Mouse (Mus musculus) kidney, postnatal 0 days (tissue): ENCODE measurements around the gene Tyrobp. TPM values are rescaled to one million over a fixed set of nuclear protein-coding genes. Genes with fewer than 3 reads are reported as not detected.

Experiments
- ATAC-seq: fragments of 200-750 bp; cut with Nextera tagmentation; replicated peaks from 2 replicates; pipeline ENCODE4 v1.8.0; 2017; ENCODE audit warnings: low read depth, moderate number of reproducible peaks, moderate TSS enrichment, moderate library complexity; ENCODE audit not compliant: low FRiP score
- DNase-seq: peaks from one replicate; pipeline ENCODE4 v3.0.0-alpha.2; 2016; ENCODE audit warnings: low spot score
- H3K27ac ChIP-seq: fragments of 300-500 bp; sonication (generic); 2 replicates; pipeline ENCODE4 v1.5.1; 2014; ENCODE audit warnings: mild to moderate bottlenecking
- H3K27me3 ChIP-seq: fragments of 300-500 bp; sonication (generic); 2 replicates; pipeline ENCODE4 v1.6.1; 2014; ENCODE audit warnings: low read length, mixed read lengths; ENCODE audit not compliant: insufficient read depth
- H3K36me3 ChIP-seq: fragments of 300-500 bp; sonication (generic); 2 replicates; pipeline ENCODE4 v1.6.1; 2014; ENCODE audit warnings: low read length, mixed read lengths; ENCODE audit not compliant: insufficient read depth
- H3K4me1 ChIP-seq: fragments of 300-500 bp; sonication (generic); replicated peaks from 2 replicates; pipeline ENCODE4 v1.6.1; 2014; ENCODE audit warnings: antibody characterized with exemption, low read length, mixed read lengths; ENCODE audit not compliant: insufficient read depth
- H3K4me2 ChIP-seq: fragments of 300-500 bp; sonication (generic); 2 replicates; pipeline ENCODE4 v1.6.1; 2014; ENCODE audit warnings: mild to moderate bottlenecking, low read length, moderate library complexity, mixed read lengths
- H3K4me3 ChIP-seq: fragments of 300-500 bp; sonication (generic); replicated peaks from 2 replicates; pipeline ENCODE4 v1.5.1; 2014; ENCODE audit warnings: low read depth, low read length
- H3K9ac ChIP-seq: fragments of 300-500 bp; sonication (generic); 2 replicates; pipeline ENCODE4 v1.6.1; 2014; ENCODE audit warnings: low read depth, low read length
- H3K9me3 ChIP-seq: fragments of 300-500 bp; sonication (generic); replicated peaks from 2 replicates; pipeline ENCODE4 v1.6.1; 2016; ENCODE audit warnings: low read length, inconsistent platforms, mixed read lengths
- CTCF ChIP-seq: IDR thresholded peaks from 2 replicates; pipeline ENCODE4 v1.5.1; 2016; ENCODE audit warnings: antibody characterized with exemption, low read depth, mild to moderate bottlenecking, moderate library complexity
- WGBS: fragments of 180-500 bp; shearing (Covaris S2); extraction: QIAGEN DNeasy Blood & Tissue Kit; methylation state at CpG from one replicate; pipeline ENCODE4 v1.1.7; 2014; 5-methylcytosine and 5-hydroxymethylcytosine counted together
- polyA plus RNA-seq: library from polyadenylated mRNA; unstranded; fragments of >200 nt; fragmentation: Nextera tagmentation; extraction: Ambion mirVana; gene quantifications from 2 replicates; pipeline ENCODE4 v1.2.1, GENCODE M21; 2015

The Tyrobp gene
- polyA plus RNA-seq, 1 experiment from 2014 or later: 47.3 TPM

DNA sequence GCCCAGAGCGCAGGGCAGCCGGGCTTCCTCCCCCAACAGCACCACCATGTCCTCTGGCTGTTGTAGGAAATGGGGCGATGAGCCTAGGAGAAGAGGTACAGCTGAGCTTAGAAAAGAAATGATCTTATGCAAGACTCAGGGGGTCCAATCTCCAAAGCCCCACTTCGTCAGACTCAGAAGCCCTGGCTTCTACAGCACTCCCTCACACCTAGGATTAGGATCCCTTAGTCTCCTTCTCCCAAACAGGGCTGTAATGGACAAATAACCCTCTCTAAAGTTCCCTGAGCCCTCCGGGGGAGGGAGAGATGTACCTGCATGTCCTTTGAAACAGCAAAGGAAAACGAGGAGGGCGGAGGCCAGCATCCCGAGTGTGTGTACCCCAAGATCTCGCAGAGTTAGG is 42.9 kb downstream of the Tyrobp start:
- ATAC-seq (no peak), DNase-seq (no peak)
- Histone ChIP-seq H3K27ac (no peak overlapping the region), H3K36me3 (no peaks in the 10 kb centered on the region), H3K27me3 (peaks cover 55% of the 10 kb centered on the region), H3K4me3 (0 out of 2 replicates have a peak overlapping the region, but pooled peaks have one; percentile 14), H3K9ac (no peak overlapping the region), H3K4me1 (peaks cover 8% of the 10 kb centered on the region), H3K4me2 (peak overlapping the region; percentile 39), H3K9me3 (no peaks in the 10 kb centered on the region)
- TF ChIP-seq CTCF: no peak
- 1% methylated on average over 9 of the region's 9 CpGs for WGBS

DNA sequence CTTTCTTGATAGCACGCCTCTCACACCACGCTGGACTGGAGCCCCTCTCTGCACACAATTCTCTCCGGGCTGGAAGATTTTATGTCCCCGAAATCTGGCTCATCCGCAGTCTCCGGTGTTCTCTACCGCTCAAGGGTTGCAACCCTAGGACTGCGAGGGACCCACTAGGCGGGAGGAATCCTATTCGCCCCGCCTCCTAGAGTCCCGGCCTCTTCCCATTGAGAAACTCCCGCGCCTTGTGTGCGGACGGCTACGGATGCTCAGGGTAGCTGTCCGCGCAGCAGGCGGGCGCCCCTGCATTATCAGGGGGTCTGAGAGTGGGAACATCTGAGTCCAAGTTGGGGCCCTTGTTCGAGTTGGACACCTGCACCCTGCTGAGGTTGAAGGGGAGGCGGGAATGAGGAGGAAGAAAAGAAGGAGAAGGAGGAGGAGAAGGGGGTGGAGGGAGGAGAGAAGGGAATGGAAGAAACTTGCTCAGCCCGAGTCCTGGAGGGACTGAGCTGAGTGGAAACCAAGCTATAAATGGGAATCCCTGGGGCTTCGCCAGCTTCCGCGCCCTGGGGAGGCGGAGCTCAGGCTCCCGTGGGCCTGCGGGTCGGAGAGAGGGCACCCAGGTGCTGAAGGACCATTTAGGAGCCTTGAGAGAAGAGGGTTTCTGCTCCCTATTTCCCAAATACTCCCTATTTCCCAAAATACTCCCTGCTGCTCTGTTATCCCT is 43.5 kb downstream of the Tyrobp start:
- DNase-seq (no peak), ATAC-seq (no peak)

DNA sequence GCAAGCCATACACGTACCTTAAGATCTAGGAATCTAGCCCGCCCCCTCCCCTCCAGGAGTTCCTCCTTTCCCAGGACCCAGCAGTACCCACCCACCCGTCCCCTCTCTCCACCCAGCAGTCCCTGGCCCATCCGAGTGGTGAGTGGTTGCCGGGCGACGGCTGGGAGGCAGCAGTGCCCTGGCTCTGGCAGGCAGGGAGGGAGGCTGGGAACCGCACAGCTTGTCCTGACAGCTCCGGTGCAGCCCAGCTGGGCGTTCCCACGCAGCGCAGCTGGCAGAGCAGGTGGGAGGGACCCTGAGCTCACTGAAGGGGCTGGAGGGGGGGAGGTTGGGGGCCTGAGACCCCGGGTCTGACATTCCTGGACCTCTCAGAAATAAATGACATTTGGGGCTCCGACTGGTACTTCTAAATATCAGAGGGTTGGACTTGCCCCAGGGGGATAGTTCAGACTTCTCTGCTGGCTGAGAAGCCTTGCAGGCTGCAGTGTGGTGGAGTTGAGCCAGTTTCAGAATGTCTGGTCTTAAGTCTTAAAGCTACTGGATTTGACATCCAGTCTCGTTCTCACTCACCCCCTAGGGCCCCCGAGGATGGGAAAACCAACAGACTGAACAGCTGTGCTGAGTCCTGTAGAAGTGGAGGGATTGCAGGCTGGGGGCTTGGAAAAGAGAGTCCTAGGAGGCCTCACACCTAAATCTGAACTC is 44.2 kb downstream of the Tyrobp start, which contains the start of the genes Kirrel2 and Nphs1:
Kirrel2 (minus strand) TSS at position 62 of the 702 bp plus-strand sequence.
Nphs1 (plus strand) TSS at position 687 of the 702 bp plus-strand sequence.
- Histone ChIP-seq H3K9me3 (no peaks in the 10 kb centered on the region), H3K9ac (no peak within 1 kb of the TSS), H3K4me2 (peak within 1 kb of the TSS; percentile 39), H3K27ac (no peak within 1 kb of the TSS), H3K27me3 (peaks cover 63% of the 10 kb centered on the region), H3K4me3 (0 out of 2 replicates have a peak within 1 kb of the TSS, but pooled peaks have one; percentile 14), H3K4me1 (peaks cover 8% of the 10 kb centered on the region), H3K36me3 (no peaks in the 10 kb centered on the region)
- 2% methylated on average over 16 of the region's 16 CpGs for WGBS
- peak; percentile 27 for DNase-seq
- no peak for TF ChIP-seq CTCF
- ATAC-seq: no peak

More for the DNA sequence above, 43.5 kb downstream of the Tyrobp start:
- no peak for TF ChIP-seq CTCF
- H3K4me2 ChIP-seq: peak overlapping the region; percentile 39
- H3K27me3 ChIP-seq: peaks cover 59% of the 10 kb centered on the region
- 0 out of 2 replicates have a peak overlapping the region, but pooled peaks have one; percentile 14 for H3K4me3 ChIP-seq
- H3K9ac ChIP-seq: no peak overlapping the region
- no peaks in the 10 kb centered on the region for H3K9me3 ChIP-seq
- H3K36me3 ChIP-seq: no peaks in the 10 kb centered on the region
- WGBS: 1% methylated on average over 30 of the region's 31 CpGs
- H3K27ac ChIP-seq: no peak overlapping the region
- H3K4me1 ChIP-seq: peaks cover 8% of the 10 kb centered on the region

DNA sequence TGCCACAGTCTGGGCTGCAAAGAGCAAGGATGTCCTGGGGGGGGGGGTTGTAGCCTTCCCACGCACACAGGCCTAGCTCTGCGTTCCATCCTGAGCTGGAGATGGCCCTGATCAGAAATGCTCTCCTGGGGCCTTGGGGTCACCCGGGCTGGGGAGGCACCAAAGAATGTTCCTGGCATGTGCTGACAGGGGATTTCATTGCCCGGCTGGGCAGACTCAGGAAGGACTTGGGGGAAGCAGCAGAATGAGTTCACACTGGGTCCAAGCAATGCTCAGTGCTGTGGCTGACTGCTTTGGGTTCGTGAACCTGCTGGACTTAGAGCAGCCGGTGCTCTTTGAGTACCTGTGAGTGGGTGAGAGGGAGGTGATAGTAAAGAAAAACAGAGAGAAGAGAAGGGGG is 45.9 kb downstream of the Tyrobp start:
- H3K27me3 ChIP-seq: peaks cover 55% of the 10 kb centered on the region
- H3K9ac ChIP-seq: no peak overlapping the region
- no peak for TF ChIP-seq CTCF
- no peak overlapping the region for H3K4me3 ChIP-seq
- H3K9me3 ChIP-seq: no peaks in the 10 kb centered on the region
- ATAC-seq: peak; percentile 60
- H3K27ac ChIP-seq: no peak overlapping the region
- no peaks in the 10 kb centered on the region for H3K36me3 ChIP-seq
- DNase-seq: no peak
- 33% methylated on average over 6 of the region's 6 CpGs for WGBS
- peaks cover 3% of the 10 kb centered on the region; the same call in 1 of the 2 replicates for H3K4me1 ChIP-seq
- H3K4me2 ChIP-seq: no peak overlapping the region

DNA sequence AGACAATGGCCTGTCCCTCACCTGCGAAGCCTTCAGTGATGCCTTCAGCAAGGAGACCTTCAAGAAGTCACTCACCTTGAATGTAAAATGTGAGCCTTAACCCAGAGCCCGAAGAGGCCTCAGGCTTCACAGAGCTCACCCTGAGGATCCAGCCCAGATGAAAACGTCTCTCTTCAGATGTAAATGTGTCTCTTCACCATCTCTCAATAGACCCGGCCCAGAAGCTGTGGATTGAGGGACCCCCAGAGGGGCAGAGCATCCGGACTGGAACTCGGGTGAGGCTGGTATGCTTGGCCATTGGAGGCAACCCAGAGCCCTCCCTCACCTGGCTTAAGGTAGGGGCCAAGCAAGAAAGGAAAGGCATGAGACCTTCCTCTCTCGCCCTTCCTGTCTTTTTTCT is 50.0 kb downstream of the Tyrobp start:
- H3K9me3 ChIP-seq: no peaks in the 10 kb centered on the region
- no peaks in the 10 kb centered on the region for H3K36me3 ChIP-seq
- DNase-seq (no peak), ATAC-seq (no peak)
- no peak overlapping the region for H3K9ac ChIP-seq
- H3K4me1 ChIP-seq: no peaks in the 10 kb centered on the region
- H3K4me3 ChIP-seq: no peak overlapping the region
- no peak overlapping the region for H3K27ac ChIP-seq
- WGBS: 25% methylated on average over 7 of the region's 7 CpGs
- no peak overlapping the region for H3K4me2 ChIP-seq
- H3K27me3 ChIP-seq: peaks cover 43% of the 10 kb centered on the region
- TF ChIP-seq CTCF: no peak

DNA sequence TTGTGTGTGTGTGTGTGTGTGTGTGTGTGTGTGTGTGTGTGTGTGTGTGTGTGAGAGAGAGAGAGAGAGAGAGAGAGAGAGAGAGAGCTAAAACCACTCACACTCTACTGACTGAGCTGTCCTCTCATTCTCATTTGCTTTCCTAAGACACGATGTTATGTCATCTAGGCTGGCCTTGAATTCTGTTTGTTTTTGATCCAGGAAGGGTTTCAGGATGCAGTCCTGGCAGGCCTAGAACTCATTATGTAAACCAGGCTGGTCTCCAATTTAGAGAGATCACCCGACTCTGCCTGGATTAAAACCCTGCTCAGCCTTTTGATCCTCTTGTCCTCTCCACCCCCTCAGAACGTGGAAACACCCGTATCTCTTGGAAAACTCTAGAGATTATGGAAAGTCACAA is 50.4 kb downstream of the Tyrobp start:
- Histone ChIP-seq H3K4me3 (no peak overlapping the region), H3K4me1 (no peaks in the 10 kb centered on the region), H3K27ac (no peak overlapping the region), H3K9me3 (no peaks in the 10 kb centered on the region), H3K4me2 (no peak overlapping the region), H3K27me3 (peaks cover 43% of the 10 kb centered on the region), H3K36me3 (no peaks in the 10 kb centered on the region), H3K9ac (no peak overlapping the region)
- DNase-seq: no peak
- TF ChIP-seq CTCF: no peak
- 23% methylated on average over 4 of the region's 4 CpGs for WGBS
- ATAC-seq: no peak
